Mouse (Mus musculus): ENCODE data around the gene Tubb2b. TPM values are rescaled to one million over a fixed set of nuclear protein-coding genes. Genes with fewer than 3 reads are reported as not detected.

Gene Tubb2b
- polyA plus RNA-seq, 2 experiments from 2014 or later, result 0.59 to 0.72 TPM

GRCm38 (mm10) chr13:34105364-34105763 lies 24.9 kb downstream of the Tubb2b start:
- ATAC-seq, result no peak

- no peak for ATAC-seq
Observed at GRCm38 (mm10) chr13:34101908-34102307, 28.4 kb downstream of the Tubb2b start.

DNA sequence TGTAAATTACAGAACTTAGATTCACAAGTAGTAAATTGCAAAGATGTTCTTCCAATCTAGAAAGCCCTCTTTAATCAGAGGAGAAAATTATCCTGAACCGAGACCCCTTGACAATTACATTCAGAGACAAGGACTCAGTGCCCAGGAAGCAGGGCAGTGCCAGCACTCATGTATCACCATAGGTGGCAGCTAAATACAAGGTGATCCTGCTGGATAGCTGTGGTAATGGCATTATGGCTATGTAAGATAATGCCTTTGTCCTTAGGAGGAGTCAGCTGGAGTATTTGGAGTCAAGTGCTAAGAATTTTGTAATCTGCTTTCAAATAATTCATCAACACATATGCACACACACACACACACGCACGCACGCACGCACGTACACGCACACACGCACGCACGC lies 29.0 kb downstream of the Tubb2b start:
- no peak for ATAC-seq

- no peak for ATAC-seq
Observed at GRCm38 (mm10) chr13:34100733-34101132, 29.5 kb downstream of the Tubb2b start.

DNA sequence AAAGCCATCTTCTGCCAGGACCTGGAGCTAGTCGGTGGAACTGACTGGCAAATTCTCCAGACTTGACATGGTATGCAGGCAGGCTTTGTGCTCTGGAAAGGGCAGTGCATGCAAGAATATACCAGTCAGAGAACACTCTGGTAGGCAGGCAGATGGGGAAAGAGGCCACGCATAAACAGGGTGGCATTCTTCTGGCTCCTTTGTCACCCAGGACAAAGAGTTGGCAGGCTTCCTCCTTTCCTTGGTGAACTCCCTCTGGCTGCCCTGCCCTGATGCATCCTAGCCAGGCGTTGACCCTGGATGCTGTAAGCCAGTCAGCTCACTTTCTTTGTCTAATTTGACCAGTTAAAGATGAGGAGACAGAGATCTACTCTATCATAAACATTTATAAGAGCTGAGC lies 33.2 kb downstream of the Tubb2b start:
- ATAC-seq, result no peak

GRCm38 (mm10) chr13:34096455-34096854 lies 33.8 kb downstream of the Tubb2b start:
- peak; percentile 37 for ATAC-seq

- peak; percentile 97 for ATAC-seq
Observed at GRCm38 (mm10) chr13:34095542-34096435, 34.5 kb downstream of the Tubb2b start.

- ATAC-seq, result peak; percentile 14
Observed at GRCm38 (mm10) chr13:34089358-34089757, 40.9 kb downstream of the Tubb2b start.

GRCm38 (mm10) chr13:34088871-34089288 lies 41.4 kb downstream of the Tubb2b start:
- peak; percentile 91 for ATAC-seq

DNA sequence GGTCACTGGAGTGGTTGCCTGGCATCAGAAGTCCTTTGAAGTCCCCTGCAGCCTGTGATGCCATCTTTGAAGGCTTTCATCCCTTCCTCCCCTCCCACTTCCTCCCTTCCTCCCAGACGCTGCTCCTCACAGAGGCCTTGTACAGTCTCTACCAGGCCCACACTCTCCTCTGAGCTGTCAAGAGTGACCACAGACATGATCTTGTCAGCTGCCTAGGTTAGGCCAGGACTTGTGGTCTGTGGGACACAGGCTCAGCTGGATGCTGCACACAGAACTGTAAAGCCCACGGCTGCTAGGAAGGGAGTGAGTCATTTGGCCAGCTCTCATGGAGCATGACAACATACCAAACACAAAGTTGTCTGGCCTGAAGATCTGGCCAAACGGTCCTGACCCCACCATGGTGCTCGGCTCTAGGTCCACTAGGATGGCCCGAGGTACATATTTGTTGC lies 42.0 kb downstream of the Tubb2b start:
- ATAC-seq, result peak; percentile 25

DNA sequence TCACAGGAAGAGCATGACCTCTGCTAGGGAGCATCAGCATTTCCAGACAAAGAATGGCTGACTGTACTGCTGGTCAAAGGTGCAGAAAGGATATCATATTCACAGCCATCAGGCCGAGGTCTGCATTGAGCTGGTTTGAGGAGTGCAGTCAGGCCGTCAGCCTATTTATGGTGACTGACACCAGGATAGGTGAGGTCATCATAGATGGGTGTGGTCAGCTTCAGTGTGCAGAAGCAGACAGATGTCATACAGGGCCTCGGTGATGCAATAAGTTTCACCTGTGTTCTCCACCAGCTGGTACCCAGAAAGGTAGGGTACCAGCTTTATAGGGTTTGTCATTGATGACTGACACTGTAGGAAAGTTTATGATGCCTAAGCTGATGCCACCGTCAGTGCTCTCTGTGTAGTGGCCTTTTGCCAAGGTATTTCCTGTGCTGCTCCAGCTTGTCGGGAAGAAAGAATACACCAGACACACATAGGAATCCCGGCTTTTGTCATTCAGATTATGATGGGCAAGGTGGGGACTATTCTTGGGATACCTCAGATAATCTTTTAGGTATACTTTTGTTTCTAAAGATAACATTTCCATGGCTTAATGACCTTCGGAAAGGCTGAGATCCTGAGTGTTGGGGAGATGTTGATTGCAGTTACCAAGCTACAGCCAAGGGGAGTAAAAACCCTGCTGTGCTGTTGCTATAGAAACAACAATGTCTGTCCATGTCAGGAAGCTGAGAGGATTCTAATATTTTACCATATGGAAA lies 43.0 kb downstream of the Tubb2b start:
- no peak for ATAC-seq

GRCm38 (mm10) chr13:34084026-34084750 lies 46.1 kb downstream of the Tubb2b start:
- ATAC-seq, result no peak

DNA sequence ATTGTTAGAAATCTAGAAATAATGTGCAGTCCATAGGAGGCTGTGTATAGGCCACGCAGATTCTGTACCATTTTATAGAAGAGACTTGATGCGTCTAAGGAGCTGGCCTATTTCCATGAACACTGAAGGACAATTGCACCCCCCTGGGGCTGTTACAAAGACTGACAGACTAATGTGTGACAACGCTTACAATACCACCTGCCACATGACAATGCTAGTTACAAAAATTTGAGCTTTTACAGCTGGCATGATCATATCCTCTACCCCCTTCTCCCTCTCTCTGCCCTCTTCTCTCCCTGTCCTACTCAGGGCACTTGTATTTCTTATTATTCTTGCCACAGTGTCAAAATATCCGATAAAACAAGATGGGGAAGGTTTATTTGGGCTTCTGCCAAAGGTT lies 48.3 kb downstream of the Tubb2b start:
- ATAC-seq, result no peak

- no peak for ATAC-seq
Observed at GRCm38 (mm10) chr13:34079801-34080200, 50.5 kb downstream of the Tubb2b start.

- peak; percentile 16 for ATAC-seq
Observed at GRCm38 (mm10) chr13:34078500-34079280, 51.6 kb downstream of the Tubb2b start.

DNA sequence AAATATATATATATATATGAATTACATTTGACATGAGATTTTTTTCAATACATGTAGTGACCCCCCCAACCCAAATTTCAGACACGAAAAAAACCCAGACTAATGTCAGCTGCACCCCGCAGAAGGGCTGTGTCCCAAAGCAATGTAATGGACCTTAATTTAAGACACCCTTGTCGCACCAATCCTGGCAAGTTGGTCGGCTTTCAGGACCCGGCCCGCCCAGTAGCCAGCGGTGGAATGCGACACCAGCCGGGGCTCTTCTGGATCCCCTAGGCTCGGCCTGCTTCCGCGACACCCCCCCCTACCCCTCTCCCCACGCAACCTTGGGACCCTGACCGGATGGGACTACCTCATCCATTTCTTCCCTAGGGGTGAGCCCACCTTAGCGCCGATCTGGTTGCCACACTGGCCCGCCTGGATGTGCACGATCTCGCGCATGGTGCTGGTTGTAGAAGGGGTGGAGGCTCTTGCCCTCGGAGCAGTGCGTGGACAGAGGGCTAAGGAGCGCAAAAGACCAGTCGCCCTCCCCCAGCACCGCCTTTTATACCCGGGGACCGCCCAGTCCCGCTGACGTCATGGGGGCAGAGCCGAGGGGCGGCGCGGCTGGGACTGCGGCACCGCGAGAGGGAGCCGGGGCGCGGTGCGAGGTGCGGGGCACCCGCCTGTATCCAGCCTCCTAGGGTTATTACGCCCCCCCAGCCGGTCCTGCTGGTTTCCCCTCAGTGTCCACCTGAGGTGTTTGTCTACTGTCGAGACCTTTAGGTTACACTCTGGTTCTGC lies 52.6 kb downstream of the Tubb2b start, which contains the start of gene Tubb2a:
Gene Tubb2a (minus strand): TSS at position 516 of the 780 bp plus-strand sequence.
- peak; percentile 92 for ATAC-seq

Other genes starting within 250 kb of the Tubb2b start
- gene Serpinb6c, start 224.8 kb downstream of the Tubb2b start, polyA plus RNA-seq (2017; shearing (Covaris generic)), result under 1 TPM in 1 of 2 experiments, not detected in 1; 0.48 TPM
- 1 to 10 TPM; 6.9 to 9.8 TPM for gene Nqo2, start 165.8 kb downstream of the Tubb2b start, polyA plus RNA-seq (2017; shearing (Covaris generic))
- 10 to 100 TPM; 10.4 to 18.0 TPM for gene Ripk1, start 128.1 kb downstream of the Tubb2b start, polyA plus RNA-seq (2017; shearing (Covaris generic))
- 10 to 100 TPM; 30.8 to 36.8 TPM for gene Serpinb6a, start 127.7 kb downstream of the Tubb2b start, polyA plus RNA-seq (2017; shearing (Covaris generic))
- 10 to 100 TPM; 29.9 to 36.0 TPM for gene Bphl, start 92.9 kb downstream of the Tubb2b start, polyA plus RNA-seq (2017; shearing (Covaris generic))
- gene Tubb2a, start 52.5 kb downstream of the Tubb2b start, polyA plus RNA-seq (2017; shearing (Covaris generic)), result 10 to 100 TPM; 17.8 to 20.1 TPM
- gene Psmg4, start 32.5 kb upstream of the Tubb2b start, polyA plus RNA-seq (2017; shearing (Covaris generic)), result 10 to 100 TPM; 36.0 to 41.4 TPM
- under 1 TPM; 0.32 to 0.46 TPM for gene Slc22a23, start 214.7 kb upstream of the Tubb2b start, polyA plus RNA-seq (2017; shearing (Covaris generic))